Mouse (Mus musculus): ENCODE data around the gene Gstm1.
"Not testable (repeated sequence)": the region's sequence is repeated elsewhere in the genome, so short reads cannot be mapped to it uniquely, and the experiment has no call there.

Gene Gstm1

DNA sequence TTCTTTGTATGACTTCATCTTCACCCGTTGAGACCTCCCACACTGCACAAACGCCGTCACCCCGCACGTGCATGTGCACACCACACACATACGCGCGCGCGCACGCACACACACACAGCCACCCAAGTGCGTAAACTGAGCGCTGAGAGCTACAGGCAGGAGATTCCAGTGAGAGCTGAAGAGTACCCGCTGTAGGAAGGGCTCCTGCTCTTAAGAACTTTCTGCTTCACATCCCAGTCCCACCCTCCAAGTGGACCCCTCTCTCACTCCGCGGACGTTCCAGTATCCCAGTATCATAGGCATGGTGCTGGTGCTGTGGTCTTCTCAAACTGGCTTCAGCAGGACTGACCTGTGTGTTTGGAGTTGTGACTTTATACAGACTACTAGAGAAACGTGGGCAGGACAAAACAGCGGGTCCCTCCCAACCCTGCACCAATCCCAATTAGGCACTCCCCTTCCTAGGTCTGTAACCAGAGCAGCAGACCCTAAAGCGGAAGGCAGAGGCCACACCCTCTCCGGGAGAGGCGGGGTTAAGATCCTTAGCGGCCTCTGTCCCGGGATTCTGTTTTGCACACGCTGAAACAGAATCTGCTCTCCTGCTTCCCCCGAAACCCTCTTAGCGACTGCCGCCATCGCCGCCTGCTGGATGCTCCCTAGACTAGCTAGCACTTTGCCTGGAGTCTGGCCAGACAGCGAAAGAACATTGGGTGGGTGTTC lies at the start of gene Gstm1:
Gene Gstm1 (minus strand): TSS at position 501 of the 717 bp plus-strand sequence.
- in situ Hi-C loops (cut with MboI, MseI) = no loop called here

DNA sequence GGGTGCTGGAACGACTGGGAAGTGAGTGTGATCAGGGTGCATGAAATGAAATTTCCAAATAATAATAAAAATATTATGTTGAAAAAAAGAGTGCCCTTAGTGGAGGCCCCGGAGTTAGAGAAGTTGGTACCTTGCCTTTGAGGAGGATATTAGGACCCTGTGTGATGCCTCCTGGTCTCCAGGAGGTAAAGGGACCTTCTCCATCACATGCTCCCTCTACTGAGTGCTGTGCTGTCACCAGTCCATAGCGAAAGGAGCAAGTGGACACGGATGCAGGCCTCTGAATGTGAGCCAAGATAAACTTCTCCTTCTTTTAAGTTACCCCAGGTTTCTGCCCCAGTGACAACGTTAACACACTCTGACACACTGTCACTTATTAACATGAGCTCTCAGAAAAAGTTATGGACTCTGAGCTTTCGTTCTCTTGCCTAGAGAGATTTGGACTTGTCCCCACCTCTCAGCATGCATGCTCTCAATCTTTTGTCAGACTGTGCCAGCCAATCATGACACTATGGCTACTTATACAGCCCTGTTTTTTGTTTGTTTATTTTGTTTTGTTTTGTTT lies 49.7 kb upstream of the Gstm1 start:
- in situ Hi-C loops (cut with MboI, MseI) = loop anchor here (10.0 kb wide), 1 partner anchor 373 kb away; the partner anchor contains the start of gene Ahcyl1

DNA sequence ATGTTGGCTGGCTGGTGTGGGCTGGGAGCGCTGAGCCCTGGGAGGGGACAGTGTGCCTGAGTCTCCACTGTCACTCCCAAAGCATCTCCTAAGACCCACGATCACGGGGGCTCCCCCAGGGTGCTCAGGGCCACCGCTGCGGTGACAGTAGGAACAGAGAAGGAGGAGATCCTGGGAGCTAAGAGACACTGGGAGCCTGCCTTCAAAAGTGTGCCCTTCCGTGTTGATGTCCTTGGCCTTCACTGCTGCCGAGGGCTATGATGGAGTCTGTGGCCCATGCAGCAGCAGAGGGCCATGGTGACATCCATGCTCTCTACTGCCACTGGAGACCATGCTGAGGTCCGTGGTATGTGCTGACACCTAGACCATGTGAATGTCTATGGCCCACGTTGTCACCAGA lies 47.8 kb upstream of the Gstm1 start:
- in situ Hi-C loops (cut with MboI, MseI) = loop anchor here (10.0 kb wide), 1 partner anchor 371 kb away; the partner anchor contains the start of gene Ahcyl1

DNA sequence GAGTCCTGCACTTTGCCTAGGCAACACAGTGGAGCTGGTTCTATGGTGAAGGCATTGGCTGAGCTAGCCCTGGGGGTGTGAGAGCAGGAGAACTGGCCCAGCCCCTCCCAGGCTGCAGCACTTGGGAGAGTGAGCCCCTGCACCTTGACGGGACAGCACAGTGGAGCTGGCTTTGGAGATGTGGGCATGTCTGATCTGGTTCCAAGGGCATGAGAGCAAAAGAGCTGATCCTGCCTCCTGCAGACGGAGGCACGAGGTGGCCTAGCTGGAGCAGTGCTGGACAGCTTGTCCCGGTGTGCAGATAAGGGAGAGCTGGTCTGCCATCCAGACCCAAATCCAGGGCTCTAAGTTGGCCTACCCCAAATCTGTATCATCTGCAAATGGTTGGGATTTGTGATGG lies 46.9 kb upstream of the Gstm1 start:
- in situ Hi-C loops (cut with MboI, MseI) = loop anchor here (10.0 kb wide), 1 partner anchor 370 kb away; the partner anchor contains the start of gene Ahcyl1

DNA sequence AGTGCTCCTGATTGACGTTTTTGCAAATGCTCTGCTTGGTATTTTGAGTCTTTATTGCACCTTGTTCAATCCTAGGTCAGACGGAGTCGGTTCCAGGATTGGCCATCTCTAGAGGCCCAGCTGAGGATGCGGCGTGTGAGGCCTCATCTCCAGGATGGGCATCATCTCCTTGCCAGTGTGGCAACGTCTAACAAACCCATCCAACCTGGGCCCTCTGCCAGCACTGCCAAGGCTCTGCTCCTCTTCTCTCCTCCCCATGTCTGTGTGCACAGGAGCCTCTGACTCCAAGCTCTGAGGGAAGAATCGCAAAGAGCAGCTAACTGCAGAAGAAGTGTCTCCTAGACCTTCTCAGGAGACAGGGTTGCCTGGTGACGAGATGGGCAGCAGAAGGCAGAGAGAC lies 44.9 kb upstream of the Gstm1 start:
- in situ Hi-C loops (cut with MboI, MseI) = loop anchor here (10.0 kb wide), 1 partner anchor 368 kb away; the partner anchor contains the start of gene Ahcyl1

DNA sequence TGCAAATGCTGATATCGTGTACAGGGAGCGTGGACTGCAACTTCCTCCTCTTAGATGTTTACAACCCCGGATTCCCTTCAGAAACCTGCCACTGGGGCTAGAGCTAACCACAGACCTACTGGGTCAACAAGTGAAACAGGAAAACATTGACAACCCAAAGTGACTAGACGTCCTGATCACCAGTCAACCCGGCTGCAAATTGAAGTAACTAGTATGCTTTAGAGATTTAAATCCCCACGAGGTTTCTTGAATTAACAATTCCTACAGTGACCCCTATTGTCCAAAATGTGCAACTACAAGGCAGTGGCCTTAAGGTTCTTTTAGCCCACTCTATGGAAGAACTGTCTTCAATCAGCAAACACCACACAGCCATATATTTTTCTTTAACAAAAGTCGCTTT lies 43.6 kb upstream of the Gstm1 start:
- in situ Hi-C loops (cut with MboI, MseI) = loop anchor here (10.0 kb wide), 1 partner anchor 367 kb away; the partner anchor contains the start of gene Ahcyl1

DNA sequence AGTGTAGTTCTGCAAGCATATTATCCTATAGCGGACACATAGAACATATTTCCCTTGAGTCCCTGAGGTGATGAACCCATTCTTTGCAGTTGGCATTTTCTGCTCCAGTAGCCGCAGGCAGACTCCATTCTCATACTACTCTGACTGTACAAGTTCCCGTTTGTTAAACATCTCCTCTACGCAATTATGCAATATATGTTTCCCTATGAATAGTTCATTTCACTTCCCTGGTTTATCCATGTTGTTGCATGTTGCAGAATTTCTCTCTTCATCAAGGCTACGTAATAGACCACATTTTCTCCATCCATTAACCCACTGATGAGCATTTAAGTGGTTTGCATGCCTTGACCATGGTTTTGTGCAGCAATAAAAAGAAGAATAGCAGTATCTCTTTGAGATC lies 32.7 kb upstream of the Gstm1 start:
- in situ Hi-C loops (cut with MboI, MseI) = no loop called here

DNA sequence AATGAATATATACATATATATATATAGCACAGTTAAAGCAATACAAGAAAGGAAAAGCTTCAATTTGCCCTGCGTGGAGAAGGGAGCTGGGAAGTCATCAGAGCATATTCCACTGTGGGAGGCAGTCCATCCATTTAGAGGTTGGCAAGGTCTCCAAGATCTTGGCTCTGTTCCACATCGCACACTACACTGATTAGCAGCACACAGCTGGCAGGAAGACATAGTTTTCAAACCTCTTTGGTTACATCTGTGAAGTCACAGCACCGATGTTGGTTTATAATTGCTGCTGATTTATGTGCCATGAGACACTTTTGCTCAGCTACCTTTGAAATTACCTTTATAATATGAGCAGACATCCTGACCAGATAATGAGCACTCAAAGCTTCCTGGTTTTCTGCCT lies 30.5 kb upstream of the Gstm1 start:
- in situ Hi-C loops (cut with MboI, MseI) = no loop called here

DNA sequence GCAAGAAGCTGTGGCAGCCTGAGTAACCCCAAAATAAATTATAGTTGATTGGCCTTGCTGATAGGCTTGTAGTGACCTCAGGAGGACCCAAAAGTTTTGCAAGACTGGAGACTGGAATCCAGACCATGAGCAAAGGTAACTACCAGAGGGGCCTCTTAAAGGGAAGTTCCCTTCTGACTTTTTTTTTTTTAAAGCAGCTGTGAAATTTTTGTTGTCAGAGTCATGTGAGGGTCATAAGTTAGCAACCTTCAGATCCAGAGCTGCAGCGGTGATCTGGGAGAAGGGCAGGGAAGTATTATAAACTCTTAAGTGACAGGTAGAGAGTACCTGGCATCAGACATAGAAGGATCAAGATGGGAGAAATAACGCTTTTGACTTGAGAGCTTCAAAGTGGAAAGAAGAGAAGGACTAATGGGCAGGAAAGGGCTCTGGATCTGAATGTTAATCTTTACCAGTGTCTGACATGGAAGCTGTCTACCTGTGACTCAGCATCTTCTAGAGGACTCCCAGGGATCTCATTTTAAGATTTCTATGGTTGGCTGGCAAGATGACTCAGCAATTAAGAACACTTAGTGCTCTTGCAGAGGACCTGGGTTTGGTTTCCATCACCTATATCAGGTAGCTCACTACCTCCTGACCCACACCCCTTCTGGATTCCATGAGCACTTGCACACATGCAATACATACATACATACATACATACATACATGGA lies 29.3 kb upstream of the Gstm1 start:
- in situ Hi-C loops (cut with MboI, MseI) = no loop called here

DNA sequence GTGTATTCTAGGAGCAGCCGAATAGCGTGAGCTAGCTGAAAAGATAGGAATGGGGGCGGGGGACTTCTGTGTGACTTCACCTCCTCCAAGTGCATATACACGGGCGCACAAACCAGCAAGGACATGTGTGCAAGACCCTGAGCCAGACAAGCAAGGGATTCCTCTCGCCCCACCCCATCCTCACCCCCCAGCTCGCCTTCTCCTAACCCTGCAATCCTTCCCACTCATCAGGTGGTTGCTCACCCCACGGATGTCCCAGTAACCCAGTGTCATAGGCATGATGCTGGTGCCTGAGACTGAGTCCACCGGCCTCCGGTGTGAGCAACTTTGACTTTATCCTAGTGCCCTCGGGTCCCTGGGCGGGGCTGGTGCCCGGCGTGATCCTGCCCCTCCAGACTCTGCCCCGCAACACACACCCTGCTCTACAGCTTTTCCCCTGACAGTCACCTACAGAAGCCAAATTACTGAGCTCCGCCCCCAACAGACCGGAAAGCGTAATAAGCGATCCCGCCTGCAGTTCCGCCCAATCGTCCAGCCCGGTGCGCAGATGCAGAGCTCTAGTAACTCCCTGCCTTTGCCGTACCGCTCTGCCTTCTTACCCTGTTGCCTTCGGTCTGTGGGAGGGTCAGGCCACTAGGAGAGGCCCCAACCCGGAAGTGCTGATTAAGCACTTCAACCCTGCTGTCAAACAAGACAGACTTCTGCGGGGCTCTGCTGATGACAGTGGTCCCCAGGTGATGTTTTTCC lies 26.8 kb upstream of the Gstm1 start, which contains the start of gene Gstm4:
Gene Gstm4 (minus strand): TSS at position 501 of the 747 bp plus-strand sequence.
- in situ Hi-C loops (cut with MboI, MseI) = no loop called here

DNA sequence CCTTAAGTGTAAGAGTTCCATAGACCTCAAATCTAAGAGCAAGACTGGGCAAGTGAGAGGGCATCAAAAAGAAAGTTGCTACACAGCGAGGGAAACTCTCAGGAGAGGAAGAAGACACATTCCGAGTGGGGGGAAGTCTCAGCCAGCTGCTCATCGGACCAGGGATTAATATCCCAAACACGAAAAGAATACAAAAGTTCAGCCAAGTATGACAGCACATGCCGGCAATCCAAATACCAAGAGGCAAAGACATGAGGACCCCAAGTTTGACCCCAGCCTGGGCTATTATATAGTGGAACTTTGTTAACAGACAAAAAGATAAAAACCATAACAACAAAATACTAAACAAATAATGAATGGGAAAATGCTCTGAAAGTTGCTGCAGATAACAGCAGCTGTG lies 15.4 kb upstream of the Gstm1 start:
- in situ Hi-C loops (cut with MboI, MseI) = no loop called here

DNA sequence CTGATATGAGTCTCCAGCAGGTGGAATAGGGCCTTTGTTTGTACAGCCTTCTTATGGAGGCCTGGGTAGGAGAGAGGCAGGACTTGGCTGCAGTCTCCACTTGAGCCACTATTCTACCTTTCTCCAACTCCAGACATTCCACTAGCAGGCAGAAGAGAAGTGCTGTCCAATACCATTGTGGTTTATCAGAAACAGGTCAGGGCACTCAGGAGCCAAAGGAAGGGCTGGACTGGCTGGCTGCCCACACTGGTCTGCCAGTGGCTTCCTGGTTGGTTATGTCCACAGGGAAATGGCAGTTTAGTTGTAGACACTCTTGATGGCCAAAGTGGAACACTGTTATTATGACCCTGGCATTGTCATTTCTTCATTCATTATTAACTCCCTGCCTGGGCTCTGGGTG lies 14.3 kb upstream of the Gstm1 start:
- in situ Hi-C loops (cut with MboI, MseI) = no loop called here

DNA sequence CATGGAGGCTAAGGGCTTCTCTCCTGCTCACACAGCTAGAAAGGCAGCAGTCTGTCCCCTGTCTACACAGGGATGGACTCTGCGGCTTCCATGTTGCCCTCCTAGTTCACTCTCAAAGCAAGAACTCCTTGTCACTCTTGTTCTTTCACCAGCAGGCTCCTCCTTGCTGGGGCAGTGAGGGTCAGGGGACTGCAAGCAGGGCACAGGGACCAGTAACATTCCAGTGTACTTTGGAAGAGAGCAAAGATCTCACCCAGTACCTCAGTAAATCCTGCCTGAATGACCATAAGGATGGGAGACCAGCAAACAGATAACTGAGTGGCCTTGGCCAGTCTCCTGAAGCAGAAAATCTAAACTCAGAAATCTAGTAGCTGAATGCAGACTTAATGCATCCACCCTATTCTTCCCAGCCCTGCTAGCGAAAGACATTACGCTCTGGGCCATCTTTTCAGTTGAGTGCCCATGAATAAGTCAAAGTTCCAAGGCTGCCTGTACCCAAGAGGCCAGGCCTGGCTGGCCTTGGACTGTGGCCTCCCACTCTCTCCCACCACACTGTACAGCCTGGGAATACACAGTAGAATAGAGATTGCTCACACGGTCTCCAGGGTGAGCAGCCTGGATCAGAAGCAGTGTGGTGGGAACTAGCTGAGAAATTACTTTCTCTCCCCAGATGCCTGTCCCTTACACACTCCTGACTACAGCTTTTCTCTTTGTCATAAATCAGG lies 11.0 kb upstream of the Gstm1 start:
- in situ Hi-C loops (cut with MboI, MseI) = loop anchor here (10.0 kb wide), 1 partner anchor 906 kb away; the partner anchor contains the start of gene Henmt1

DNA sequence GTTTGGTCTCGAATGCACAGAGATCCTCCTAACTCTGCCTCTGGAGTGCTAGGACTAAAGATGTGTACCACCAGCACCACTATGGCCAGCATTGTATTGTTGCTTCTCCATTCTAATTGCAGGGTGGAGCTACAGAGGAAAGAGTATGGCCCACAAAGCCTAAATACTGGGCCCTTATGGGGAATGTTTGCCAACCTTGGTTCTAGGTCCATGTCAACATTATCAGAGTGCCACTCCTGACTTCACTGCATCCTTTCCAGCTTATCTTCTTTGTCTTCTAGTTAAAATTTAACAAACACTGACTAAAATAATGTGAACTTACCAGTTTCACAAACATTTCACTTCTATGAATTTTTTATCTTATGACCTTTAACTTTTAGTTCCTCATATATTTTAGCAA lies 8.8 kb upstream of the Gstm1 start:
- in situ Hi-C loops (cut with MboI, MseI) = loop anchor here (10.0 kb wide), 1 partner anchor 908 kb away; the partner anchor contains the start of gene Henmt1

DNA sequence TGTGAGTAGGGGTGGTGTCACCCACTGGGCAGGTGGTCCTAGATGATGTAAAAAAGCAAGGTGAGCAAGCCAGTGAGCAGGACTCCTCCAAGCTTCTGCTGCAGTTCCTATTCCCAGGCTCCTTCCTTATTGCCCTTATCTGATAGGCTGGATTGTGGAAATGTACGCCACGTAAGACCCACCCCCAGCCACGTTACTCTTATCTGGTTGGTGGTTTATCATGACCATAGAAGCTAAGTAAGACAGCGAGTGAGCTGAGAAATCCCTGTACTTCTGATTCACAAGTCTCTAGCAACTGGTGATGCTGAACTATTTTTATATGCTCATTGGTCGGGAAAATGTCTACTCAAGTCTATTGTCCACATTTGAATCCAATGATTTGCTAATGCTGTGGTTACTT lies 8.3 kb upstream of the Gstm1 start:
- in situ Hi-C loops (cut with MboI, MseI) = loop anchor here (10.0 kb wide), 1 partner anchor 909 kb away; the partner anchor contains the start of gene Henmt1

DNA sequence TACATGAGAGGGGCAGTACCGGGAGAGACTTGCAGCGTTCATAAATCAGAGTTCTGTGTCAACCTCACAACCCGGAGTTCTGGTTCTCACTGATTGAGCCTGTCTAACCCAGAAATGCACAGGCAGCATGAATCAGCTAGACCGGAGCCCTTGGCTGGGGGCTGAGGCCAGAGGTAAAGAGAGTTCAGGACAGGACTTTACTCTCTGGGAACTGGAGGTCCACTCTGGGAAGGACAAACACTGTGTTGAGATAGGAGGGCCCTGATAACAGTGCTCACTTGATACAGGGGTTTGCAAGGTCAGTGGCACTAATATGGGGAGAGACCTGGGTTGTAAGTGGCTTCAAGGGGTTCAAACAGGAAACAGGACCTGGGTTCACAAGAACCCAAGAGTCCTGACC lies 7.5 kb upstream of the Gstm1 start:
- in situ Hi-C loops (cut with MboI, MseI) = loop anchor here (10.0 kb wide), 1 partner anchor 909 kb away; the partner anchor contains the start of gene Henmt1

DNA sequence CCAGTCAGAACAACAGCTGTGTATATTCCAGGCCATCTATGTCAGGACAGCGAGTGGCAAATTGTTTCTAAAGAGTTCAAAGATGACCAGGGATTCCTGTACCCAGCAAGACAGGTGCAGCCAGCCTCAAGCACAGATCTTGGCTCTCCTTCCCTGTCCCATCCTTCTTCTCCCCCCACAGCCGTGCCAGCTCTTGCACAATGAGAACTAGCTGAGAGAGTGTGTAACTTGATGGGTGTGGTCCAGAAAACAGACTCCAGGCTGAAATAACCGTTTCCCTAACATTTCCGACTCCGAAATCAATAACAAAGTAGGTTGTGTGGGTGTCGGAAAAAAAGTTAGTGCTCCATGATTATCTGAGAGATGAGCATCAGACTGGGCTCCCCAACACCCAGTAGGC lies 4.9 kb upstream of the Gstm1 start:
- in situ Hi-C loops (cut with MboI, MseI) = loop anchor here (10.0 kb wide), 1 partner anchor 912 kb away; the partner anchor contains the start of gene Henmt1

DNA sequence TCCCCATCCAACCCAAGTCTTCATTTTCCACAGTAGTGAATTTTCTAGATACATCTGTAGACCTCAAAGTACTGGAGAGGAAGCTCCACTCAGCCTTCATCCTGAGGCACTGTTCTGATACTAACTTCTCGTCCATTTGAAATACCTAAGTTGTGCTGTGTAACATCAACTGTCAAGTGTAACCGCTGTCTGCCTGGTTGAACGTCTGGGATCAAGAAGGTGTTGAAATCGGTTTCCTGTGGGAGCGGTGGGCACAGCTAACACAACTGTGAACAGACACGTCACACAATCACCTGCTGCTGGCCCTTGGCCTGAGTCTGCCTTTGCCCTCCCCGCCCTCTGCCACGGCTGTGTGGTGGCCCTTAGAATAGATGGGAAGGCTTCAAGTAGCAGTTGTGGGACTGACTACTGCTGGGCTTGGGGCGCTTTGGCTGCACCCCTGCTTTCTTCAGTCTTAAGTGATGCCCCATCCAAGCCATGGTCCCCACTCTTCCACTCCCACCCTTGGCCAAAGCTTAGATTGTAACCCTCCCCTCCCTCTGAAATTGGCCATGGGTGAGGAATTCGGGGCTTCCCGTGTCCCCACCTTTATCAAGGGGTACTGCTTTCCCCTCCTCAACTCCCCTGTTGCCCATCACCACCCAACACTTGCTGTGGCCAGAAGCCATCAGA lies 2.7 kb upstream of the Gstm1 start:
- in situ Hi-C loops (cut with MboI, MseI) = loop anchor here (10.0 kb wide), 1 partner anchor 914 kb away; the partner anchor contains the start of gene Henmt1

DNA sequence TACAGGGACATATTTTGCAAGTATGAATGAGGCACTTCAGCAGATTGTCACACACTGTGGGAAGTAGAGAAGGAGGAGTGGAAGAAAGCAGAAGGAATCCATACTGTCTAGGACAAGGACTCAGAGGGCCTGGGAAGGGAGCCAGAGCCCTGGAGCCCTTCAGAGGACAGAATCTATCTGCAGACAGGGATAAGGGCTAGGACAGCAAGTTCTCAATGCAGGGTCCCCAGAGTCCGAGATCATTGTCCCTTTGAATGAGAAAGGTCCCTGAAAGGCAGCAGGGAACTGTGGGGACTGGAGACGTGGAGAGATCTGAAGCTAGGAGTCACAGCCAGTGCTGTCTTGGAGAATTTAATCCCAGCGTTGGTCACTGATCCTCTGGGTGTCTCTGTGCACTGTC lies 1.5 kb upstream of the Gstm1 start:
- in situ Hi-C loops (cut with MboI, MseI) = not testable (repeated sequence)

All from T-helper 1 cell (primary cell).